Mouse (Mus musculus): Measurements from ENCODE around the gene Myrfl.

Myrfl gene

GRCm38 (mm10) chr10:116754940-116755339 is 141.8 kb downstream of the Myrfl start:
- no peak for DNase-seq

- no peak for DNase-seq
Measured at GRCm38 (mm10) chr10:116750895-116751294, 145.8 kb downstream of the Myrfl start.

- no peak for DNase-seq
Measured at GRCm38 (mm10) chr10:116750062-116750461, 146.7 kb downstream of the Myrfl start.

GRCm38 (mm10) chr10:116748681-116749080 is 148.0 kb downstream of the Myrfl start:
- DNase-seq = no peak

- DNase-seq = no peak
Measured at GRCm38 (mm10) chr10:116746281-116747011, 150.3 kb downstream of the Myrfl start.

- no peak for DNase-seq
Measured at GRCm38 (mm10) chr10:116742696-116743095, 154.0 kb downstream of the Myrfl start.

GRCm38 (mm10) chr10:116742189-116742588 is 154.5 kb downstream of the Myrfl start:
- no peak for DNase-seq

- no peak for DNase-seq
Measured at GRCm38 (mm10) chr10:116741343-116741742, 155.4 kb downstream of the Myrfl start.

- peak; percentile 63 for DNase-seq
Measured at GRCm38 (mm10) chr10:116740073-116740472, 156.6 kb downstream of the Myrfl start.

- DNase-seq = no peak
Measured at GRCm38 (mm10) chr10:116738533-116738932, 158.2 kb downstream of the Myrfl start.

GRCm38 (mm10) chr10:116735607-116736006 is 161.1 kb downstream of the Myrfl start:
- DNase-seq = peak; percentile 52

GRCm38 (mm10) chr10:116733651-116734050 is 163.1 kb downstream of the Myrfl start:
- DNase-seq = no peak

GRCm38 (mm10) chr10:116730033-116730652 is 166.6 kb downstream of the Myrfl start:
- DNase-seq = no peak

GRCm38 (mm10) chr10:116728860-116729259 is 167.9 kb downstream of the Myrfl start:
- no peak for DNase-seq

GRCm38 (mm10) chr10:116727702-116728298 is 168.9 kb downstream of the Myrfl start:
- DNase-seq = no peak

Measured in right cerebral cortex, adult 18-20 months (tissue).